Mouse (Mus musculus): Measurements from ENCODE around the gene Tmem158.

- no peak for TF ChIP-seq CTCF (IDR thresholded peaks at IDR 0.05; ENCODE audit: low read depth)
- TF ChIP-seq EP300 (IDR thresholded peaks at IDR 0.05; ENCODE audit: low read depth) = no peak
These were observed 40.7 kb downstream of the Tmem158 start for GRCm38 (mm10) chr9:123219826-123220225.

Measured in liver, embryonic 14.5 days (tissue).